Mouse (Mus musculus) common myeloid progenitor, adult 5-6 weeks (primary cell): Measurements from ENCODE around the gene Slc30a4. TPM values are rescaled to one million over a fixed set of nuclear protein-coding genes. Genes with fewer than 3 reads are reported as not detected.

Source experiments
- ATAC-seq: replicated peaks from 2 replicates; pipeline ENCODE4 v1.8.0; 2016; ENCODE audit warnings: low read depth, mild to moderate bottlenecking, moderate TSS enrichment, inconsistent platforms; ENCODE audit not compliant: poor library complexity, severe bottlenecking
- total RNA-seq: library from RNA; stranded (forward); fragments of 200-1000, 187-1606 nt; gene quantifications from 2 replicates; pipeline ENCODE4 v1.2.3, GENCODE M21; 2017

Gene Slc30a4
- total RNA-seq: 5.8 and 6.1 TPM in 2 replicates

GRCm38 (mm10) chr2:122702181-122703036, at the start of gene Slc30a4:
Gene Slc30a4 (minus strand): TSS chr2:122702663.
- ATAC-seq: peak; percentile 54

- no peak for ATAC-seq
Measured at GRCm38 (mm10) chr2:122746461-122746860, 44.0 kb upstream of the Slc30a4 start.

- no peak for ATAC-seq
Measured at GRCm38 (mm10) chr2:122739023-122739422, 36.6 kb upstream of the Slc30a4 start.

- peak; percentile 94 for ATAC-seq
Measured at GRCm38 (mm10) chr2:122737894-122738830, 35.7 kb upstream of the Slc30a4 start, which contains the start of gene Bloc1s6. Gene Bloc1s6 (plus strand): TSS chr2:122738503.

- ATAC-seq: no peak
Measured at GRCm38 (mm10) chr2:122731456-122731855, 29.0 kb upstream of the Slc30a4 start.

GRCm38 (mm10) chr2:122725604-122726003, 23.1 kb upstream of the Slc30a4 start:
- ATAC-seq: peak; percentile 71

- ATAC-seq: no peak
Measured at GRCm38 (mm10) chr2:122720564-122720963, 18.1 kb upstream of the Slc30a4 start.

GRCm38 (mm10) chr2:122719232-122719631, 16.8 kb upstream of the Slc30a4 start:
- ATAC-seq: no peak

- no peak for ATAC-seq
Measured at GRCm38 (mm10) chr2:122716301-122716842, 13.9 kb upstream of the Slc30a4 start.

GRCm38 (mm10) chr2:122715148-122715692, 12.8 kb upstream of the Slc30a4 start:
- ATAC-seq: no peak

- ATAC-seq: no peak
Measured at GRCm38 (mm10) chr2:122712848-122713247, 10.4 kb upstream of the Slc30a4 start.

GRCm38 (mm10) chr2:122711911-122712310, 9.4 kb upstream of the Slc30a4 start:
- peak; percentile 96 for ATAC-seq

- ATAC-seq: no peak
Measured at GRCm38 (mm10) chr2:122709156-122709555, 6.7 kb upstream of the Slc30a4 start.

GRCm38 (mm10) chr2:122708080-122708479, 5.6 kb upstream of the Slc30a4 start:
- no peak for ATAC-seq

GRCm38 (mm10) chr2:122704572-122704971, 2.1 kb upstream of the Slc30a4 start:
- ATAC-seq: no peak

- peak; percentile 24 for ATAC-seq
Measured at GRCm38 (mm10) chr2:122701871-122702180, 637 bp downstream of the Slc30a4 start.

GRCm38 (mm10) chr2:122701012-122701411, 1.5 kb downstream of the Slc30a4 start:
- ATAC-seq: no peak

- no peak for ATAC-seq
Measured at GRCm38 (mm10) chr2:122697526-122697925, 4.9 kb downstream of the Slc30a4 start.

GRCm38 (mm10) chr2:122686665-122687064, 15.8 kb downstream of the Slc30a4 start:
- no peak for ATAC-seq

GRCm38 (mm10) chr2:122683641-122684040, 18.8 kb downstream of the Slc30a4 start:
- ATAC-seq: no peak
